Mouse (Mus musculus): Measurements from ENCODE around the gene Dusp9.

- TF ChIP-seq CTCF (IDR thresholded peaks at IDR 0.05; ENCODE audit: low read depth): peak; percentile 77
- TF ChIP-seq EP300 (IDR thresholded peaks at IDR 0.05; ENCODE audit: low read depth): no peak
These were observed 51.9 kb downstream of the Dusp9 start for GRCm38 (mm10) chrX:73690917-73691629.

Data from liver, postnatal 0 days (tissue).